Mouse (Mus musculus) heart, embryonic 12.5 days (tissue): ENCODE results near the gene Spats2. TPM values are rescaled to one million over a fixed set of nuclear protein-coding genes. Genes with fewer than 3 reads are reported as not detected.

ENCODE experiments used
- ATAC-seq: fragments of 200-750 bp; cut with Nextera tagmentation; 2 replicates; pipeline ENCODE4 v1.8.0; 2017; ENCODE audit warnings: moderate TSS enrichment, moderate library complexity; ENCODE audit not compliant: insufficient number of reproducible peaks, low FRiP score
- H3K27ac ChIP-seq: fragments of 300-500 bp; sonication (generic); 2 replicates; pipeline ENCODE4 v1.5.1; 2016; ENCODE audit warnings: mild to moderate bottlenecking, moderate library complexity; ENCODE audit not compliant: poor library complexity, severe bottlenecking
- H3K27me3 ChIP-seq: fragments of 300-500 bp; sonication (generic); replicated peaks from 2 replicates; pipeline ENCODE4 v1.6.1; 2016; ENCODE audit warnings: mild to moderate bottlenecking, moderate library complexity
- H3K36me3 ChIP-seq: fragments of 300-500 bp; sonication (generic); 2 replicates; pipeline ENCODE4 v1.6.1; 2016; ENCODE audit warnings: mild to moderate bottlenecking, moderate library complexity
- H3K4me1 ChIP-seq: fragments of 300-500 bp; sonication (generic); replicated peaks from 2 replicates; pipeline ENCODE4 v1.6.1; 2016; ENCODE audit warnings: mild to moderate bottlenecking
- H3K4me2 ChIP-seq: fragments of 300-500 bp; sonication (generic); 2 replicates; pipeline ENCODE4 v1.6.1; 2016; ENCODE audit warnings: mild to moderate bottlenecking, moderate library complexity
- H3K4me3 ChIP-seq: fragments of 300-500 bp; sonication (generic); 2 replicates; pipeline ENCODE4 v1.5.1; 2016; ENCODE audit warnings: mild to moderate bottlenecking
- H3K9ac ChIP-seq: fragments of 300-500 bp; sonication (generic); 2 replicates; pipeline ENCODE4 v1.6.1; 2016; ENCODE audit warnings: mild to moderate bottlenecking, moderate library complexity
- H3K9me3 ChIP-seq: fragments of 300-500 bp; sonication (generic); replicated peaks from 2 replicates; pipeline ENCODE4 v1.6.1; 2016; ENCODE audit warnings: mild to moderate bottlenecking, moderate library complexity
- WGBS: fragments of 180-500 bp; shearing (Covaris S2); methylation state at CpG from one replicate; pipeline ENCODE4 v1.1.7; 2016; 5-methylcytosine and 5-hydroxymethylcytosine counted together
- polyA plus RNA-seq: library from polyadenylated mRNA; unstranded; fragments of >200 nt; fragmentation: Nextera tagmentation; extraction: Ambion mirVana; gene quantifications from 2 replicates; pipeline ENCODE4 v1.2.1, GENCODE M21; 2016

Spats2 gene
- polyA plus RNA-seq, 1 experiment from 2014 or later, result 57.2 TPM

- H3K4me3 ChIP-seq, result peak overlapping the region; percentile 31
- no peak overlapping the region for H3K27ac ChIP-seq
- H3K27me3 ChIP-seq, result peaks cover 92% of the 10 kb centered on the region
- H3K4me2 ChIP-seq, result peak overlapping the region; percentile 59
- peaks cover 28% of the 10 kb centered on the region for H3K4me1 ChIP-seq
- H3K9ac ChIP-seq, result no peak overlapping the region
- ATAC-seq, result peak; percentile 37
- peaks cover 5% of the 10 kb centered on the region; the same call in 1 of the 2 replicates for H3K36me3 ChIP-seq
- 2% methylated on average over 27 of the region's 27 CpGs for WGBS
- H3K9me3 ChIP-seq, result no peaks in the 10 kb centered on the region
Measured at GRCm38 (mm10) chr15:99088292-99088691, 37.4 kb upstream of the Spats2 start.

GRCm38 (mm10) chr15:99089069-99089468 is 36.6 kb upstream of the Spats2 start:
- Histone ChIP-seq H3K36me3 (no peaks in the 10 kb centered on the region), H3K4me1 (peaks cover 29% of the 10 kb centered on the region), H3K9ac (peak overlapping the region; percentile 6; the same call in 1 of the 2 replicates), H3K9me3 (no peaks in the 10 kb centered on the region), H3K4me3 (peak overlapping the region; percentile 31), H3K4me2 (peak overlapping the region; percentile 59), H3K27me3 (peaks cover 92% of the 10 kb centered on the region), H3K27ac (no peak overlapping the region)
- ATAC-seq, result no peak
- 5% methylated on average over 14 of the region's 14 CpGs for WGBS

GRCm38 (mm10) chr15:99092870-99093269 is 32.8 kb upstream of the Spats2 start, which contains the start of gene Dnajc22:
Gene Dnajc22 (plus strand): TSS chr15:99093170.
- peaks cover 97% of the 10 kb centered on the region for H3K27me3 ChIP-seq
- H3K36me3 ChIP-seq, result no peaks in the 10 kb centered on the region
- peak within 1 kb of the TSS; percentile 68 for H3K9ac ChIP-seq
- peaks cover 49% of the 10 kb centered on the region for H3K4me1 ChIP-seq
- peak within 1 kb of the TSS; percentile 55 for H3K4me3 ChIP-seq
- ATAC-seq, result no peak
- 32% methylated on average over 8 of the region's 8 CpGs for WGBS
- H3K4me2 ChIP-seq, result peak within 1 kb of the TSS; percentile 91
- H3K9me3 ChIP-seq, result no peaks in the 10 kb centered on the region
- H3K27ac ChIP-seq, result no peak within 1 kb of the TSS

- H3K27me3 ChIP-seq, result peaks cover 95% of the 10 kb centered on the region
- 1% methylated on average over 56 of the region's 56 CpGs for WGBS
- peak overlapping the region; percentile 68 for H3K9ac ChIP-seq
- no peaks in the 10 kb centered on the region for H3K9me3 ChIP-seq
- peak overlapping the region; percentile 91 for H3K4me2 ChIP-seq
- no peaks in the 10 kb centered on the region for H3K36me3 ChIP-seq
- peak; percentile 29; the same call in 1 of the 2 replicates for ATAC-seq
- no peak overlapping the region for H3K27ac ChIP-seq
- peak overlapping the region; percentile 55 for H3K4me3 ChIP-seq
- peaks cover 51% of the 10 kb centered on the region for H3K4me1 ChIP-seq
Measured at GRCm38 (mm10) chr15:99093291-99094258, 32.1 kb upstream of the Spats2 start.

GRCm38 (mm10) chr15:99094631-99095270 is 31.0 kb upstream of the Spats2 start:
- H3K4me3 ChIP-seq, result peak overlapping the region; percentile 18; the same call in 1 of the 2 replicates
- no peaks in the 10 kb centered on the region for H3K36me3 ChIP-seq
- WGBS, result 2% methylated on average over 27 of the region's 27 CpGs
- H3K27ac ChIP-seq, result no peak overlapping the region
- ATAC-seq, result no peak
- peak overlapping the region; percentile 29 for H3K4me2 ChIP-seq
- H3K27me3 ChIP-seq, result peaks cover 93% of the 10 kb centered on the region
- H3K4me1 ChIP-seq, result peaks cover 52% of the 10 kb centered on the region
- H3K9me3 ChIP-seq, result no peaks in the 10 kb centered on the region
- H3K9ac ChIP-seq, result no peak overlapping the region

- no peaks in the 10 kb centered on the region for H3K36me3 ChIP-seq
- no peak overlapping the region for H3K4me2 ChIP-seq
- WGBS, result 7% methylated on average over 6 of the region's 6 CpGs
- no peak for ATAC-seq
- H3K4me3 ChIP-seq, result no peak overlapping the region
- H3K27ac ChIP-seq, result no peak overlapping the region
- H3K4me1 ChIP-seq, result peaks cover 52% of the 10 kb centered on the region
- H3K9me3 ChIP-seq, result no peaks in the 10 kb centered on the region
- H3K27me3 ChIP-seq, result peaks cover 91% of the 10 kb centered on the region
- no peak overlapping the region for H3K9ac ChIP-seq
Measured at GRCm38 (mm10) chr15:99095356-99095755, 30.4 kb upstream of the Spats2 start.

GRCm38 (mm10) chr15:99096061-99096793 is 29.5 kb upstream of the Spats2 start:
- peaks cover 52% of the 10 kb centered on the region for H3K4me1 ChIP-seq
- H3K9me3 ChIP-seq, result no peaks in the 10 kb centered on the region
- peak overlapping the region; percentile 61 for H3K9ac ChIP-seq
- H3K4me3 ChIP-seq, result peak overlapping the region; percentile 48
- no peak overlapping the region for H3K27ac ChIP-seq
- H3K4me2 ChIP-seq, result peak overlapping the region; percentile 73
- no peak for ATAC-seq
- peaks cover 82% of the 10 kb centered on the region for H3K27me3 ChIP-seq
- H3K36me3 ChIP-seq, result no peaks in the 10 kb centered on the region
- WGBS, result 6% methylated on average over 24 of the region's 24 CpGs

- Histone ChIP-seq H3K4me3 (peak overlapping the region; percentile 48), H3K27ac (no peak overlapping the region), H3K27me3 (peaks cover 75% of the 10 kb centered on the region), H3K4me2 (peak overlapping the region; percentile 73), H3K4me1 (peaks cover 52% of the 10 kb centered on the region), H3K9me3 (no peaks in the 10 kb centered on the region), H3K36me3 (no peaks in the 10 kb centered on the region), H3K9ac (peak overlapping the region; percentile 61)
- WGBS, result under 1% methylated on average over 58 of the region's 58 CpGs
- no peak for ATAC-seq
Measured at GRCm38 (mm10) chr15:99096831-99097500, 28.8 kb upstream of the Spats2 start.

GRCm38 (mm10) chr15:99097840-99098492 is 27.8 kb upstream of the Spats2 start:
- Histone ChIP-seq H3K27me3 (peaks cover 65% of the 10 kb centered on the region), H3K27ac (no peak overlapping the region), H3K36me3 (no peaks in the 10 kb centered on the region), H3K4me3 (peak overlapping the region; percentile 48), H3K4me2 (peak overlapping the region; percentile 73), H3K9ac (peak overlapping the region; percentile 61), H3K9me3 (no peaks in the 10 kb centered on the region), H3K4me1 (peaks cover 48% of the 10 kb centered on the region)
- no peak for ATAC-seq
- 1% methylated on average over 39 of the region's 39 CpGs for WGBS

- H3K4me1 ChIP-seq, result peaks cover 46% of the 10 kb centered on the region
- 3% methylated on average over 9 of the region's 9 CpGs for WGBS
- no peaks in the 10 kb centered on the region for H3K9me3 ChIP-seq
- H3K27me3 ChIP-seq, result peaks cover 60% of the 10 kb centered on the region
- no peaks in the 10 kb centered on the region for H3K36me3 ChIP-seq
- peak overlapping the region; percentile 61 for H3K9ac ChIP-seq
- H3K4me2 ChIP-seq, result peak overlapping the region; percentile 73
- no peak overlapping the region for H3K27ac ChIP-seq
- ATAC-seq, result no peak
- peak overlapping the region; percentile 48 for H3K4me3 ChIP-seq
Measured at GRCm38 (mm10) chr15:99098493-99098861, 27.2 kb upstream of the Spats2 start.
